Mouse (Mus musculus): ENCODE data around the gene Serpina3k. TPM values are rescaled to one million over a fixed set of nuclear protein-coding genes. Genes with fewer than 3 reads are reported as not detected.
"Not testable (repeated sequence)": the region's sequence is repeated elsewhere in the genome, so short reads cannot be mapped to it uniquely, and the experiment has no call there.

The Serpina3k gene
- polyA plus RNA-seq, 1 experiment from 2014 or later = not detected

- ATAC-seq (ENCODE audit: low FRiP score, low read depth) = no peak
- no peaks in the 10 kb centered on the region for H3K4me1 ChIP-seq
- H3K4me3 ChIP-seq = no peak overlapping the region
- WGBS = 87% methylated on average over 2 of the region's 2 CpGs
- no peak overlapping the region for H3K9ac ChIP-seq (replicated peaks)
- H3K27me3 ChIP-seq = no peaks in the 10 kb centered on the region
- no peak overlapping the region for H3K27ac ChIP-seq (replicated peaks)
- H3K4me2 ChIP-seq (replicated peaks) = no peak overlapping the region
- no peaks in the 10 kb centered on the region for H3K36me3 ChIP-seq
- H3K9me3 ChIP-seq = no peaks in the 10 kb centered on the region
Observed at GRCm38 (mm10) chr12:104347091-104347490, 8.8 kb downstream of the Serpina3k start.

- not testable (repeated sequence) for H3K27me3 ChIP-seq; H3K4me1 ChIP-seq; H3K27ac ChIP-seq (replicated peaks); H3K9ac ChIP-seq (replicated peaks); H3K4me3 ChIP-seq; H3K36me3 ChIP-seq; H3K9me3 ChIP-seq; H3K4me2 ChIP-seq (replicated peaks); ATAC-seq (ENCODE audit: low FRiP score, low read depth)
- WGBS = 32% methylated on average over 3 of the region's 3 CpGs
Observed at GRCm38 (mm10) chr12:104351812-104352211, 13.5 kb downstream of the Serpina3k start.

GRCm38 (mm10) chr12:104356006-104356405 is 17.7 kb downstream of the Serpina3k start:
- H3K4me2 ChIP-seq (replicated peaks) = no peak overlapping the region
- H3K27ac ChIP-seq (replicated peaks) = no peak overlapping the region
- WGBS = 83% methylated on average over 3 of the region's 3 CpGs
- ATAC-seq (ENCODE audit: low FRiP score, low read depth) = no peak
- no peak overlapping the region for H3K9ac ChIP-seq (replicated peaks)
- H3K4me3 ChIP-seq = no peak overlapping the region
- H3K36me3 ChIP-seq = no peaks in the 10 kb centered on the region
- H3K4me1 ChIP-seq = no peaks in the 10 kb centered on the region
- H3K9me3 ChIP-seq = no peaks in the 10 kb centered on the region
- no peaks in the 10 kb centered on the region for H3K27me3 ChIP-seq

- no peak overlapping the region for H3K4me3 ChIP-seq
- no peak for ATAC-seq (ENCODE audit: low FRiP score, low read depth)
- H3K9me3 ChIP-seq = no peaks in the 10 kb centered on the region
- no peaks in the 10 kb centered on the region for H3K36me3 ChIP-seq
- no peaks in the 10 kb centered on the region for H3K27me3 ChIP-seq
- H3K9ac ChIP-seq (replicated peaks) = no peak overlapping the region
- 88% methylated on average over 3 of the region's 3 CpGs for WGBS
- H3K4me2 ChIP-seq (replicated peaks) = no peak overlapping the region
- no peaks in the 10 kb centered on the region for H3K4me1 ChIP-seq
- no peak overlapping the region for H3K27ac ChIP-seq (replicated peaks)
Observed at GRCm38 (mm10) chr12:104369986-104370385, 31.7 kb downstream of the Serpina3k start.

- 76% methylated on average over 5 of the region's 5 CpGs for WGBS
- ATAC-seq (ENCODE audit: low FRiP score, low read depth); H3K4me1 ChIP-seq; H3K4me2 ChIP-seq (replicated peaks); H3K4me3 ChIP-seq; H3K9ac ChIP-seq (replicated peaks); H3K9me3 ChIP-seq; H3K27ac ChIP-seq (replicated peaks); H3K27me3 ChIP-seq; H3K36me3 ChIP-seq: not testable (repeated sequence)
Observed at GRCm38 (mm10) chr12:104377179-104377578, 38.9 kb downstream of the Serpina3k start.

- 81% methylated on average over 2 of the region's 2 CpGs for WGBS
- not testable (repeated sequence) for H3K27ac ChIP-seq (replicated peaks); H3K4me3 ChIP-seq; H3K4me1 ChIP-seq; H3K4me2 ChIP-seq (replicated peaks); ATAC-seq (ENCODE audit: low FRiP score, low read depth); H3K27me3 ChIP-seq; H3K9ac ChIP-seq (replicated peaks); H3K9me3 ChIP-seq; H3K36me3 ChIP-seq
Observed at GRCm38 (mm10) chr12:104378351-104378750, 40.1 kb downstream of the Serpina3k start.

- 44% methylated on average over 5 of the region's 5 CpGs for WGBS
- not testable (repeated sequence) for ATAC-seq (ENCODE audit: low FRiP score, low read depth)
Observed at GRCm38 (mm10) chr12:104378815-104379214, 40.5 kb downstream of the Serpina3k start.

GRCm38 (mm10) chr12:104379856-104380255 is 41.6 kb downstream of the Serpina3k start:
- Histone ChIP-seq H3K9me3 (no peaks in the 10 kb centered on the region), H3K4me2 (replicated peaks) (no peak overlapping the region), H3K4me1 (no peaks in the 10 kb centered on the region), H3K36me3 (no peaks in the 10 kb centered on the region), H3K9ac (replicated peaks) (no peak overlapping the region), H3K27ac (replicated peaks) (no peak overlapping the region), H3K4me3 (no peak overlapping the region), H3K27me3 (no peaks in the 10 kb centered on the region)
- no peak for ATAC-seq (ENCODE audit: low FRiP score, low read depth)
- WGBS = 92% methylated on average over 11 of the region's 11 CpGs

More at GRCm38 (mm10) chr12:104378815-104379214, 40.5 kb downstream of the Serpina3k start:
- not testable (repeated sequence) for H3K9me3 ChIP-seq; H3K4me2 ChIP-seq (replicated peaks); H3K36me3 ChIP-seq; H3K4me3 ChIP-seq; H3K27ac ChIP-seq (replicated peaks); H3K4me1 ChIP-seq; H3K27me3 ChIP-seq; H3K9ac ChIP-seq (replicated peaks)

GRCm38 (mm10) chr12:104381071-104381604 is 42.9 kb downstream of the Serpina3k start:
- not testable (repeated sequence) for H3K4me3 ChIP-seq; H3K27ac ChIP-seq (replicated peaks); H3K36me3 ChIP-seq; H3K9ac ChIP-seq (replicated peaks); H3K4me2 ChIP-seq (replicated peaks); H3K27me3 ChIP-seq; H3K4me1 ChIP-seq; ATAC-seq (ENCODE audit: low FRiP score, low read depth); H3K9me3 ChIP-seq
- 91% methylated on average over 8 of the region's 8 CpGs for WGBS

- H3K36me3 ChIP-seq; H3K27ac ChIP-seq (replicated peaks); H3K4me2 ChIP-seq (replicated peaks); H3K27me3 ChIP-seq; H3K9ac ChIP-seq (replicated peaks); H3K9me3 ChIP-seq; H3K4me3 ChIP-seq; H3K4me1 ChIP-seq; ATAC-seq (ENCODE audit: low FRiP score, low read depth): not testable (repeated sequence)
Observed at GRCm38 (mm10) chr12:104385987-104386386, 47.7 kb downstream of the Serpina3k start.

GRCm38 (mm10) chr12:104386878-104387277 is 48.6 kb downstream of the Serpina3k start:
- not testable (repeated sequence) for H3K4me1 ChIP-seq; H3K9me3 ChIP-seq; H3K27me3 ChIP-seq; H3K27ac ChIP-seq (replicated peaks); H3K4me2 ChIP-seq (replicated peaks); ATAC-seq (ENCODE audit: low FRiP score, low read depth); H3K36me3 ChIP-seq; H3K4me3 ChIP-seq; H3K9ac ChIP-seq (replicated peaks)
- 65% methylated on average over 2 of the region's 2 CpGs for WGBS

- ATAC-seq (ENCODE audit: low FRiP score, low read depth) = no peak
- H3K27ac ChIP-seq (replicated peaks) = no peak overlapping the region
- H3K36me3 ChIP-seq = no peaks in the 10 kb centered on the region
- no peak overlapping the region for H3K4me3 ChIP-seq
- H3K9ac ChIP-seq (replicated peaks) = no peak overlapping the region
- no peak overlapping the region for H3K4me2 ChIP-seq (replicated peaks)
- H3K9me3 ChIP-seq = no peaks in the 10 kb centered on the region
- H3K27me3 ChIP-seq = no peaks in the 10 kb centered on the region
- H3K4me1 ChIP-seq = no peaks in the 10 kb centered on the region
Observed at GRCm38 (mm10) chr12:104388477-104388876, 50.2 kb downstream of the Serpina3k start.

GRCm38 (mm10) chr12:104391057-104391456 is 52.8 kb downstream of the Serpina3k start:
- 62% methylated on average over 2 of the region's 2 CpGs for WGBS
- H3K27me3 ChIP-seq; H3K9me3 ChIP-seq; H3K4me2 ChIP-seq (replicated peaks); H3K4me3 ChIP-seq; H3K36me3 ChIP-seq; H3K9ac ChIP-seq (replicated peaks); H3K4me1 ChIP-seq; ATAC-seq (ENCODE audit: low FRiP score, low read depth); H3K27ac ChIP-seq (replicated peaks): not testable (repeated sequence)

All from midbrain, embryonic 12.5 days (tissue).